Mouse (Mus musculus): ENCODE results near the gene Dhrs7. TPM values are rescaled to one million over a fixed set of nuclear protein-coding genes. Genes with fewer than 3 reads are reported as not detected.
"Not testable (repeated sequence)": the region's sequence is repeated elsewhere in the genome, so short reads cannot be mapped to it uniquely, and the experiment has no call there.

The Dhrs7 gene
- polyA plus RNA-seq, 1 experiment from 2014 or later = 66.2 TPM

- H3K27ac ChIP-seq (ENCODE audit: low read length); H3K27me3 ChIP-seq (ENCODE audit: control insufficient read depth, insufficient read depth, low read length); H3K4me1 ChIP-seq (ENCODE audit: control insufficient read depth, insufficient read depth, low read length); H3K9me3 ChIP-seq (replicated peaks; ENCODE audit: control insufficient read depth, low read length); H3K4me3 ChIP-seq (replicated peaks; ENCODE audit: low read length); H3K4me2 ChIP-seq (ENCODE audit: low read depth, low read length); H3K36me3 ChIP-seq (ENCODE audit: control insufficient read depth, insufficient read depth, low read length); H3K9ac ChIP-seq (ENCODE audit: low read length); ATAC-seq (ENCODE audit: insufficient read depth, low FRiP score): not testable (repeated sequence)
- 78% methylated on average over 4 of the region's 4 CpGs for WGBS
Measured at GRCm38 (mm10) chr12:72686566-72686965, 21.9 kb upstream of the Dhrs7 start.

- Histone ChIP-seq H3K4me1 (ENCODE audit: control insufficient read depth, insufficient read depth, low read length) (no peaks in the 10 kb centered on the region), H3K36me3 (ENCODE audit: control insufficient read depth, insufficient read depth, low read length) (no peaks in the 10 kb centered on the region), H3K27me3 (ENCODE audit: control insufficient read depth, insufficient read depth, low read length) (no peaks in the 10 kb centered on the region), H3K27ac (ENCODE audit: low read length) (no peak overlapping the region), H3K4me2 (ENCODE audit: low read depth, low read length) (no peak overlapping the region), H3K9ac (ENCODE audit: low read length) (no peak overlapping the region), H3K9me3 (replicated peaks; ENCODE audit: control insufficient read depth, low read length) (no peaks in the 10 kb centered on the region), H3K4me3 (replicated peaks; ENCODE audit: low read length) (no peak overlapping the region)
- WGBS = 98% methylated on average over 3 of the region's 3 CpGs
- no peak for ATAC-seq (ENCODE audit: insufficient read depth, low FRiP score)
Measured at GRCm38 (mm10) chr12:72683612-72684011, 18.9 kb upstream of the Dhrs7 start.

- no peaks in the 10 kb centered on the region for H3K36me3 ChIP-seq (ENCODE audit: control insufficient read depth, insufficient read depth, low read length)
- no peak overlapping the region for H3K4me2 ChIP-seq (ENCODE audit: low read depth, low read length)
- no peaks in the 10 kb centered on the region for H3K4me1 ChIP-seq (ENCODE audit: control insufficient read depth, insufficient read depth, low read length)
- no peak overlapping the region for H3K9ac ChIP-seq (ENCODE audit: low read length)
- no peak overlapping the region for H3K4me3 ChIP-seq (replicated peaks; ENCODE audit: low read length)
- H3K27ac ChIP-seq (ENCODE audit: low read length) = no peak overlapping the region
- H3K27me3 ChIP-seq (ENCODE audit: control insufficient read depth, insufficient read depth, low read length) = no peaks in the 10 kb centered on the region
- no peak for ATAC-seq (ENCODE audit: insufficient read depth, low FRiP score)
- H3K9me3 ChIP-seq (replicated peaks; ENCODE audit: control insufficient read depth, low read length) = no peaks in the 10 kb centered on the region
- 62% methylated on average over 8 of the region's 8 CpGs for WGBS
Measured at GRCm38 (mm10) chr12:72682511-72683282, 18.0 kb upstream of the Dhrs7 start.

GRCm38 (mm10) chr12:72681919-72682318, 17.2 kb upstream of the Dhrs7 start:
- H3K9me3 ChIP-seq (replicated peaks; ENCODE audit: control insufficient read depth, low read length) = no peaks in the 10 kb centered on the region
- no peak overlapping the region for H3K27ac ChIP-seq (ENCODE audit: low read length)
- ATAC-seq (ENCODE audit: insufficient read depth, low FRiP score) = no peak
- no peaks in the 10 kb centered on the region for H3K27me3 ChIP-seq (ENCODE audit: control insufficient read depth, insufficient read depth, low read length)
- 92% methylated on average over 1 of the region's 1 CpGs for WGBS
- no peak overlapping the region for H3K4me3 ChIP-seq (replicated peaks; ENCODE audit: low read length)
- H3K36me3 ChIP-seq (ENCODE audit: control insufficient read depth, insufficient read depth, low read length) = no peaks in the 10 kb centered on the region
- no peaks in the 10 kb centered on the region for H3K4me1 ChIP-seq (ENCODE audit: control insufficient read depth, insufficient read depth, low read length)
- H3K4me2 ChIP-seq (ENCODE audit: low read depth, low read length) = no peak overlapping the region
- H3K9ac ChIP-seq (ENCODE audit: low read length) = no peak overlapping the region

- H3K27me3 ChIP-seq (ENCODE audit: control insufficient read depth, insufficient read depth, low read length) = no peaks in the 10 kb centered on the region
- H3K4me1 ChIP-seq (ENCODE audit: control insufficient read depth, insufficient read depth, low read length) = no peaks in the 10 kb centered on the region
- H3K9ac ChIP-seq (ENCODE audit: low read length) = no peak overlapping the region
- no peak overlapping the region for H3K4me2 ChIP-seq (ENCODE audit: low read depth, low read length)
- ATAC-seq (ENCODE audit: insufficient read depth, low FRiP score) = no peak
- H3K9me3 ChIP-seq (replicated peaks; ENCODE audit: control insufficient read depth, low read length) = no peaks in the 10 kb centered on the region
- WGBS = 73% methylated on average over 3 of the region's 3 CpGs
- no peak overlapping the region for H3K27ac ChIP-seq (ENCODE audit: low read length)
- H3K4me3 ChIP-seq (replicated peaks; ENCODE audit: low read length) = no peak overlapping the region
- H3K36me3 ChIP-seq (ENCODE audit: control insufficient read depth, insufficient read depth, low read length) = no peaks in the 10 kb centered on the region
Measured at GRCm38 (mm10) chr12:72679635-72680034, 14.9 kb upstream of the Dhrs7 start.

- no peaks in the 10 kb centered on the region for H3K27me3 ChIP-seq (ENCODE audit: control insufficient read depth, insufficient read depth, low read length)
- no peaks in the 10 kb centered on the region for H3K36me3 ChIP-seq (ENCODE audit: control insufficient read depth, insufficient read depth, low read length)
- no peak overlapping the region for H3K9ac ChIP-seq (ENCODE audit: low read length)
- ATAC-seq (ENCODE audit: insufficient read depth, low FRiP score) = no peak
- H3K4me2 ChIP-seq (ENCODE audit: low read depth, low read length) = no peak overlapping the region
- WGBS = 71% methylated on average over 2 of the region's 2 CpGs
- H3K4me3 ChIP-seq (replicated peaks; ENCODE audit: low read length) = no peak overlapping the region
- H3K4me1 ChIP-seq (ENCODE audit: control insufficient read depth, insufficient read depth, low read length) = no peaks in the 10 kb centered on the region
- no peak overlapping the region for H3K27ac ChIP-seq (ENCODE audit: low read length)
- no peaks in the 10 kb centered on the region for H3K9me3 ChIP-seq (replicated peaks; ENCODE audit: control insufficient read depth, low read length)
Measured at GRCm38 (mm10) chr12:72674820-72675219, 10.1 kb upstream of the Dhrs7 start.

- Histone ChIP-seq H3K36me3 (ENCODE audit: control insufficient read depth, insufficient read depth, low read length) (no peaks in the 10 kb centered on the region), H3K4me1 (ENCODE audit: control insufficient read depth, insufficient read depth, low read length) (no peaks in the 10 kb centered on the region), H3K9me3 (replicated peaks; ENCODE audit: control insufficient read depth, low read length) (no peaks in the 10 kb centered on the region), H3K4me2 (ENCODE audit: low read depth, low read length) (no peak overlapping the region), H3K27ac (ENCODE audit: low read length) (no peak overlapping the region), H3K9ac (ENCODE audit: low read length) (no peak overlapping the region), H3K27me3 (ENCODE audit: control insufficient read depth, insufficient read depth, low read length) (no peaks in the 10 kb centered on the region), H3K4me3 (replicated peaks; ENCODE audit: low read length) (no peak overlapping the region)
- WGBS = 70% methylated on average over 7 of the region's 7 CpGs
- ATAC-seq (ENCODE audit: insufficient read depth, low FRiP score) = no peak
Measured at GRCm38 (mm10) chr12:72674079-72674797, 9.5 kb upstream of the Dhrs7 start.

- no peak overlapping the region for H3K4me3 ChIP-seq (replicated peaks; ENCODE audit: low read length)
- no peaks in the 10 kb centered on the region for H3K36me3 ChIP-seq (ENCODE audit: control insufficient read depth, insufficient read depth, low read length)
- no peak overlapping the region for H3K27ac ChIP-seq (ENCODE audit: low read length)
- ATAC-seq (ENCODE audit: insufficient read depth, low FRiP score) = no peak
- no peaks in the 10 kb centered on the region for H3K4me1 ChIP-seq (ENCODE audit: control insufficient read depth, insufficient read depth, low read length)
- WGBS = 88% methylated on average over 6 of the region's 6 CpGs
- H3K9me3 ChIP-seq (replicated peaks; ENCODE audit: control insufficient read depth, low read length) = peaks cover 6% of the 10 kb centered on the region; the same call in 1 of the 2 replicates
- H3K9ac ChIP-seq (ENCODE audit: low read length) = no peak overlapping the region
- no peak overlapping the region for H3K4me2 ChIP-seq (ENCODE audit: low read depth, low read length)
- no peaks in the 10 kb centered on the region for H3K27me3 ChIP-seq (ENCODE audit: control insufficient read depth, insufficient read depth, low read length)
Measured at GRCm38 (mm10) chr12:72671516-72672135, 6.9 kb upstream of the Dhrs7 start.

- Histone ChIP-seq H3K27ac (ENCODE audit: low read length) (no peak overlapping the region), H3K4me2 (ENCODE audit: low read depth, low read length) (no peak overlapping the region), H3K9me3 (replicated peaks; ENCODE audit: control insufficient read depth, low read length) (peaks cover 6% of the 10 kb centered on the region; the same call in 1 of the 2 replicates), H3K4me1 (ENCODE audit: control insufficient read depth, insufficient read depth, low read length) (no peaks in the 10 kb centered on the region), H3K36me3 (ENCODE audit: control insufficient read depth, insufficient read depth, low read length) (no peaks in the 10 kb centered on the region), H3K4me3 (replicated peaks; ENCODE audit: low read length) (no peak overlapping the region), H3K27me3 (ENCODE audit: control insufficient read depth, insufficient read depth, low read length) (no peaks in the 10 kb centered on the region), H3K9ac (ENCODE audit: low read length) (no peak overlapping the region)
- ATAC-seq (ENCODE audit: insufficient read depth, low FRiP score) = no peak
- WGBS = 76% methylated on average over 8 of the region's 8 CpGs
Measured at GRCm38 (mm10) chr12:72670921-72671320, 6.2 kb upstream of the Dhrs7 start.
